Mouse (Mus musculus) ES-E14 (cell line): Measurements from ENCODE around the gene Grin2b.

Experiments used
- CHD2 ChIP-seq: IDR thresholded peaks from 2 replicates; pipeline ENCODE4 v1.6.1; 2014; ENCODE audit warnings: mild to moderate bottlenecking, low read depth, low read length, inconsistent platforms
- HCFC1 ChIP-seq: IDR thresholded peaks from 2 replicates; pipeline ENCODE4 v1.6.1; 2012; ENCODE audit warnings: low read length, inconsistent platforms, borderline replicate concordance; ENCODE audit not compliant: insufficient read depth
- MAFK ChIP-seq: IDR thresholded peaks from 2 replicates; pipeline ENCODE4 v1.6.1; 2014; ENCODE audit warnings: mild to moderate bottlenecking, low read depth, low read length, inconsistent platforms; ENCODE audit not compliant: insufficient read depth
- ZC3H11A ChIP-seq: IDR thresholded peaks from 2 replicates; pipeline ENCODE4 v1.6.1; 2012; ENCODE audit warnings: low read depth, mild to moderate bottlenecking, inconsistent platforms, low read length, borderline replicate concordance
- ZNF384 ChIP-seq: IDR thresholded peaks from 2 replicates; pipeline ENCODE4 v1.6.1; 2012; ENCODE audit warnings: low read depth, low read length, inconsistent platforms

DNA sequence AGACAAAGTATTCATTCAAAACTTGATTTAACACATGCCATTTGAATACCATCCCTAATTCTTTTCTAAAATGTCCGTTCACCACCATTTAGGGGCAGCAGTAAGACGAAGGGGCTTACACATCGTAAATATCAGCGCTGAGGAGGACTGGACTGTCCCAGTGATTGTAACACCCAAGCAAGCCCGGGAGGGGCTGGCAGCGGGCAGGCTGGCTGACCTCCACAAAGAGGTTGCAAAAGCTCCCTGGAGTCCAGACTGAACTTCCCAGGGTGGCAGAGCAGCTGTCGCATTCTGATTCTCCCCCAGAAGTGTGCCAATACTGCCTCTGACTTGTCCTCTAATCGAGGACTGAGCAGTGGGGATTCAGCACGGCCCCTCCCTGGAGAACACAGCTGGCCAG is 19.9 kb downstream of the Grin2b start:
- TF ChIP-seq ZNF384: no peak
- TF ChIP-seq HCFC1: no peak
- TF ChIP-seq CHD2: no peak
- TF ChIP-seq MAFK: no peak
- TF ChIP-seq ZC3H11A: no peak
